ENCODE assay signal across 19 mouse cellular contexts in genomic region chr11:20234233-20234632, GRCm38 (mm10). TPM values are rescaled to one million over a fixed set of nuclear protein-coding genes. Genes with fewer than 3 reads are reported as not detected.
DNase-seq lines count a peak whose midpoint lies in the region; ATAC-seq and TF ChIP-seq lines count a peak whose summit lies in the region.
"Had no signal": no experiment of that assay in that cellular context is flagged by ENCODE, and none has a peak within 500 bp of the region (broad histone marks: within the 10 kb centered on the region; RNA-seq: fewer than 3 reads in every experiment).

No protein-coding gene starts in this region.

- no peak overlapping the region for H3K4me3 ChIP-seq in intestine, postnatal 0 days (ENCODE audit: low read depth, low read length)
- H3K4me3 ChIP-seq in intestine, embryonic 16.5 days (ENCODE audit: low read length): no peak overlapping the region
- no peak overlapping the region for H3K4me3 ChIP-seq in midbrain, postnatal 0 days (ENCODE audit: low read depth, low read length)
- no peak overlapping the region for H3K4me3 ChIP-seq in midbrain, embryonic 15.5 days
- H3K4me3 ChIP-seq: embryonic facial prominence, embryonic 10.5 days; forebrain, embryonic 12.5 days; hindbrain, embryonic 10.5 days; stomach, embryonic 15.5 days had no signal

- no peak overlapping the region for H3K27ac ChIP-seq in intestine, postnatal 0 days (ENCODE audit: low read depth, low read length)
- H3K27ac ChIP-seq in intestine, embryonic 16.5 days (ENCODE audit: low read length): no peak overlapping the region
- H3K27ac ChIP-seq in midbrain, postnatal 0 days (ENCODE audit: low read depth, low read length): no peak overlapping the region
- H3K27ac ChIP-seq in midbrain, embryonic 15.5 days: no peak overlapping the region
- H3K27ac ChIP-seq: embryonic facial prominence, embryonic 10.5 days; forebrain, embryonic 12.5 days; hindbrain, embryonic 10.5 days; stomach, embryonic 15.5 days had no signal

- H3K9ac ChIP-seq in intestine, postnatal 0 days (ENCODE audit: low read depth, low read length): no peak overlapping the region
- H3K9ac ChIP-seq in intestine, embryonic 16.5 days (ENCODE audit: low read depth, low read length): no peak overlapping the region
- H3K9ac ChIP-seq in midbrain, postnatal 0 days (replicated peaks; ENCODE audit: low read length, poor library complexity, severe bottlenecking): no peak overlapping the region
- no peak overlapping the region for H3K9ac ChIP-seq in midbrain, embryonic 15.5 days
- H3K9ac ChIP-seq: forebrain, embryonic 12.5 days; stomach, embryonic 15.5 days had no signal

- H3K4me2 ChIP-seq in intestine, postnatal 0 days (replicated peaks; ENCODE audit: low read depth): no peak overlapping the region
- no peak overlapping the region for H3K4me2 ChIP-seq in intestine, embryonic 16.5 days (ENCODE audit: low read depth, low read length)
- no peak overlapping the region for H3K4me2 ChIP-seq in midbrain, postnatal 0 days (ENCODE audit: low read depth, low read length, poor library complexity, severe bottlenecking)
- no peak overlapping the region for H3K4me2 ChIP-seq in midbrain, embryonic 15.5 days
- H3K4me2 ChIP-seq: forebrain, embryonic 12.5 days; stomach, embryonic 15.5 days had no signal

- DNase-seq in midbrain, postnatal 0 days (ENCODE audit: low spot score): peak; percentile 30
- peak; percentile 91 for DNase-seq in R1 (ENCODE audit: low read depth, low spot score)
- DNase-seq in thymus, postnatal 25 days: peak; percentile 20
- DNase-seq in Muller cell, postnatal 12 days (ENCODE audit: inconsistent ontology term): no peak
- DNase-seq in layer of hippocampus, adult 8-10 months (ENCODE audit: low spot score in 2 of 2): no peak
- DNase-seq: adrenal gland, postnatal 14 days; cerebellum, adult 18-20 months; gastrocnemius, postnatal 10 days; kidney, adult 9 months; kidney, postnatal 36 days; lung, adult 18-20 months; lung, postnatal 36 days had no signal

- TF ChIP-seq CTCF in intestine, postnatal 0 days (IDR thresholded peaks at IDR 0.05; ENCODE audit: low read depth): peak; percentile 41
- TF ChIP-seq CTCF in midbrain, postnatal 0 days (IDR thresholded peaks at IDR 0.05): peak; percentile 30; the same call in 1 of the 2 replicates

- peaks cover 74% of the 10 kb centered on the region for H3K36me3 ChIP-seq in intestine, postnatal 0 days (ENCODE audit: control insufficient read depth, insufficient read depth)
- H3K36me3 ChIP-seq in intestine, embryonic 16.5 days (ENCODE audit: control insufficient read depth, insufficient read depth, low read length): peaks cover 26% of the 10 kb centered on the region
- H3K36me3 ChIP-seq in midbrain, postnatal 0 days (ENCODE audit: insufficient read depth, low read length): peaks cover 40% of the 10 kb centered on the region
- peaks cover 44% of the 10 kb centered on the region for H3K36me3 ChIP-seq in midbrain, embryonic 15.5 days (replicated peaks)

- no peaks in the 10 kb centered on the region for H3K27me3 ChIP-seq in intestine, postnatal 0 days (replicated peaks; ENCODE audit: control insufficient read depth, insufficient read depth, low read length)
- H3K27me3 ChIP-seq in intestine, embryonic 16.5 days (replicated peaks; ENCODE audit: control insufficient read depth, insufficient read depth, low read length): no peaks in the 10 kb centered on the region
- no peaks in the 10 kb centered on the region for H3K27me3 ChIP-seq in midbrain, postnatal 0 days (ENCODE audit: insufficient read depth, low read length)
- no peaks in the 10 kb centered on the region for H3K27me3 ChIP-seq in midbrain, embryonic 15.5 days (replicated peaks)
- H3K27me3 ChIP-seq: forebrain, embryonic 12.5 days; stomach, embryonic 15.5 days had no signal

- no peaks in the 10 kb centered on the region for H3K4me1 ChIP-seq in intestine, postnatal 0 days (replicated peaks; ENCODE audit: control insufficient read depth, insufficient read depth, low read length)
- no peaks in the 10 kb centered on the region for H3K4me1 ChIP-seq in intestine, embryonic 16.5 days (ENCODE audit: control insufficient read depth, insufficient read depth, low read length)
- H3K4me1 ChIP-seq in midbrain, postnatal 0 days (ENCODE audit: insufficient read depth, low read length): no peaks in the 10 kb centered on the region
- no peaks in the 10 kb centered on the region for H3K4me1 ChIP-seq in midbrain, embryonic 15.5 days
- H3K4me1 ChIP-seq: stomach, embryonic 15.5 days had no signal

- no peaks in the 10 kb centered on the region for H3K9me3 ChIP-seq in intestine, postnatal 0 days (ENCODE audit: control insufficient read depth)
- H3K9me3 ChIP-seq in intestine, embryonic 16.5 days (ENCODE audit: control insufficient read depth, low read length): no peaks in the 10 kb centered on the region
- no peaks in the 10 kb centered on the region for H3K9me3 ChIP-seq in midbrain, postnatal 0 days (ENCODE audit: low read length)
- H3K9me3 ChIP-seq in midbrain, embryonic 15.5 days: no peaks in the 10 kb centered on the region
- H3K9me3 ChIP-seq: embryonic facial prominence, embryonic 10.5 days; forebrain, embryonic 12.5 days; hindbrain, embryonic 10.5 days; stomach, embryonic 15.5 days had no signal

- 61% methylated on average over 3 of the region's 3 CpGs for WGBS in intestine, postnatal 0 days
- 74% methylated on average over 3 of the region's 3 CpGs for whole genome bisulfite sequencing in intestine, embryonic 16.5 days
- WGBS in midbrain, postnatal 0 days: 67% methylated on average over 3 of the region's 3 CpGs
- 68% methylated on average over 3 of the region's 3 CpGs for WGBS in midbrain, embryonic 15.5 days

- no peak for ATAC-seq in intestine, postnatal 0 days
- ATAC-seq in intestine, embryonic 16.5 days: no peak
- ATAC-seq in midbrain, postnatal 0 days (ENCODE audit: low FRiP score): no peak
- no peak for ATAC-seq in midbrain, embryonic 15.5 days (replicated peaks)

RNA-seq across cellular contexts. Expression of gene Cep68, which starts 15.0 kb away (rescaled TPM):
- polyA plus RNA-seq in intestine, postnatal 0 days (2015; fragmentation: Nextera tagmentation; extraction: Ambion mirVana): 6.3 and 6.5 TPM in 2 replicates
- polyA plus RNA-seq in intestine, embryonic 16.5 days (2015; fragmentation: Nextera tagmentation; extraction: Ambion mirVana): 20.4 and 20.8 TPM in 2 replicates
- total RNA-seq in midbrain, postnatal 0 days (2014; rRNA removed): 40.7 and 45.5 TPM in 2 replicates
- 21.1 and 23.5 TPM in 2 replicates for polyA plus RNA-seq in midbrain, postnatal 0 days (2015; fragmentation: Nextera tagmentation; extraction: Ambion mirVana)
- polyA plus RNA-seq in midbrain, embryonic 15.5 days (2015; fragmentation: Nextera tagmentation; extraction: Ambion mirVana): 29.3 and 29.4 TPM in 2 replicates
- total RNA-seq in layer of hippocampus, adult 8-10 months (2022): 10 to 100 TPM; 33.4 to 37.1 (median 34.7) TPM

RNA-seq across cellular contexts. Expression of gene Rab1a, which starts 33.0 kb away (rescaled TPM):
- polyA plus RNA-seq in intestine, postnatal 0 days (2015; fragmentation: Nextera tagmentation; extraction: Ambion mirVana): 761 and 762 TPM in 2 replicates
- polyA plus RNA-seq in intestine, embryonic 16.5 days (2015; fragmentation: Nextera tagmentation; extraction: Ambion mirVana): 368 and 403 TPM in 2 replicates
- 112 and 123 TPM in 2 replicates for total RNA-seq in midbrain, postnatal 0 days (2014; rRNA removed)
- polyA plus RNA-seq in midbrain, postnatal 0 days (2015; fragmentation: Nextera tagmentation; extraction: Ambion mirVana): 285 and 300 TPM in 2 replicates
- 272 and 286 TPM in 2 replicates for polyA plus RNA-seq in midbrain, embryonic 15.5 days (2015; fragmentation: Nextera tagmentation; extraction: Ambion mirVana)
- 100 to 1,000 TPM; 150 to 170 (median 163) TPM for total RNA-seq in layer of hippocampus, adult 8-10 months (2022)

Comparison
In these comparisons a context has a peak if more than half of its experiments do, and no peak if none do; other contexts are left out.
1. DNase-seq: peak in midbrain, postnatal 0 days (single experiment), R1 (single experiment) and thymus, postnatal 25 days (single experiment); none in Muller cell, postnatal 12 days (single experiment) and layer of hippocampus, adult 8-10 months (0 of 2).